Mouse (Mus musculus): ENCODE measurements around the gene Gm20388.

- TF ChIP-seq CTCF (IDR thresholded peaks at IDR 0.05; ENCODE audit: borderline replicate concordance, insufficient read depth, low read depth, low read length) (no peak), POLR2A (IDR thresholded peaks at IDR 0.05; ENCODE audit: borderline replicate concordance, insufficient read depth, low read length) (no peak)
These were observed 3076.0 kb downstream of the Gm20388 start for GRCm38 (mm10) chr8:122986501-122987184.
